Mouse (Mus musculus): ENCODE results near the gene Hnrnpul1. TPM values are rescaled to one million over a fixed set of nuclear protein-coding genes. Genes with fewer than 3 reads are reported as not detected.

Gene Hnrnpul1
- polyA plus RNA-seq, 1 experiment = 75.3 TPM

DNA sequence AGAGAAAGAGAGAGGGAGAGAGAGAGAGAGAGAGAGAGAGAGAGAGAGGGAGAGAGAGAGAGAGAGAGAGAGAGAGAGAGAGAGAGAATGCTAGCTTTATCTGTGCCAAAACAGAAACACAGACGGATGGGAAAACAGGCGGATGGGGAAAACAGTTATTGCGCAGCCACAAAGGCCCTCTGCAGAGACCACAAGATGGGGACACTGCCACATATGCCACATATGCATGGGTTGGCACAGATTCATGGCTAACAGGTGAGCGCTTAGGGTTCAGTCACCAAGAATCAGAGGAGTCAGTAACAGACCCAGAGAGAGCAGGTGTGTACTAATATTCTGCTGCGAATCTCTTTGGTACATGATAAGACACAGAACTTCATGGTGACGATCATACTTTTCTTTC, 28.2 kb upstream of the Hnrnpul1 start:
- no peak for TF ChIP-seq POLR2A (IDR thresholded peaks at IDR 0.05; ENCODE audit: borderline replicate concordance, control insufficient read depth, low read depth, low read length)
- TF ChIP-seq CTCF (IDR thresholded peaks at IDR 0.05; ENCODE audit: control insufficient read depth, insufficient read depth, low read length) = no peak
- H3K4me3 ChIP-seq (replicated peaks; ENCODE audit: control insufficient read depth, low read depth, low read length) = no peak overlapping the region
- peaks cover 3% of the 10 kb centered on the region; the same call in 1 of the 2 replicates for H3K4me1 ChIP-seq (ENCODE audit: control insufficient read depth, insufficient read depth, low read length)
- WGBS = 9% methylated on average over 6 of the region's 6 CpGs
- H3K27ac ChIP-seq (ENCODE audit: control insufficient read depth, insufficient read depth, low read depth, low read length, poor library complexity) = no peak overlapping the region

DNA sequence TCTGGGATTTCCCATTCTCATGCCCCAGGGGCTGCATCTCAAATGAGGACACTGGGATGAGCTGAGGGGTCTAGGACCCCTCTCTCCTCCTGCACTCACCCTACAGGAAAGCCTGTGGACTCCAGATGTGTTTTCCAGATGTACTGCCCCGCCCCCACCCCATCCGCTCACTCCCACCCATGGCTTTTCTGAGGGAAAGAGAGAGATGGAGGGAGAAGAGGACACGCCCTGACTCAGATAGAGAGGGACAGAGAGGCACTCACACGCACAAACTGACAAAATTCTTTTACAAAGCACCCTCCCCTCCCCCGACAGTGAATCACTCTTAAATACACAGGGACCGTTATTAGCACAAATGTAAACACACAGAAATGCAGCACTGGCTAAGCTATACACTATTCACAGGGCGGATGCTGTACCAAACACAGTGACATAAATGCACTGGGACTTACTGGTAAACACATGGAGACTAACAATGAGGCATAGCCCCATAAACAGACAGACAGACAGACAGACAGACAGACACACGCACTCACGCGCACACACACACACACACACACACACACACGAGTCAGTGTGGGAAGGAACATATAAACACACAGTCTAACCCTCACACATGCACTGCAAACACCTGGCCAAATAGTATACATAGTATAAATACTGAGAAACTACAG, 27.5 kb upstream of the Hnrnpul1 start:
- H3K4me3 ChIP-seq (replicated peaks; ENCODE audit: control insufficient read depth, low read depth, low read length) = no peak overlapping the region
- TF ChIP-seq POLR2A (IDR thresholded peaks at IDR 0.05; ENCODE audit: borderline replicate concordance, control insufficient read depth, low read depth, low read length) (no peak), CTCF (IDR thresholded peaks at IDR 0.05; ENCODE audit: control insufficient read depth, insufficient read depth, low read length) (no peak)
- H3K4me1 ChIP-seq (ENCODE audit: control insufficient read depth, insufficient read depth, low read length) = peaks cover 3% of the 10 kb centered on the region; the same call in 1 of the 2 replicates
- 22% methylated on average over 11 of the region's 11 CpGs for WGBS
- H3K27ac ChIP-seq (ENCODE audit: control insufficient read depth, insufficient read depth, low read depth, low read length, poor library complexity) = no peak overlapping the region

DNA sequence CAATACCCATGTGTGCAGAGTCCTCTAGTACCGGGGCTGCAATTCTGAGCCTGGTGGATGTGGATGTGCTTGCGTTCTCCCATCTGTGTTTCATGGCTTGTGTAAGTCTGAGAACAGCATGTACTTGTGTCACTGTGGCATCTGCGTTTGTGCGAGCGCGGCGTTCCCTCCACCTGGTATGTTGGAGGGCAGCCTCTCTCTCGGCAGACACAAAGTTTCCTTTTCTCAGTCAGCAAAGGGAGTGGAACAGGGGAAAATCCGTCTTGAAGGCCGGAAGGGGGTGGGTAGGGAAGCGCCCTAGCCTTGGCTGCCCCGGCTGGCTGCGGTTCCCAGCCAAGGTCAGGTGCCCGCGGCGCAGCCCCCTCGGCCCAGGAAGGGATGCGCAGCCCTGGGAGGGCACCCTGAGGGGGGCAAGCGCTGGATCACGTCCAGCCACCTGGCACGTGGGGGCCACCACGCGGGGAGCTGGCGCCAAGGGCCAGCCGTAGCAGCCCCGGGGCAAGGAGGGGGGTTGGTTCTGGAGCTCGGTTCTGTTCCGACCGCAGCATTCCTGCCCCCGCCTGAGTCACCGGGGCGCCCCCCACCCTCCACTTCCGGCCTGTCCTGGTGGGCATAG, 26.9 kb upstream of the Hnrnpul1 start:
- TF ChIP-seq CTCF (IDR thresholded peaks at IDR 0.05; ENCODE audit: control insufficient read depth, insufficient read depth, low read length) = no peak
- TF ChIP-seq POLR2A (IDR thresholded peaks at IDR 0.05; ENCODE audit: borderline replicate concordance, control insufficient read depth, low read depth, low read length) = no peak
- 2% methylated on average over 33 of the region's 33 CpGs for WGBS
- no peak overlapping the region for H3K27ac ChIP-seq (ENCODE audit: control insufficient read depth, insufficient read depth, low read depth, low read length, poor library complexity)
- no peak overlapping the region for H3K4me3 ChIP-seq (replicated peaks; ENCODE audit: control insufficient read depth, low read depth, low read length)
- H3K4me1 ChIP-seq (ENCODE audit: control insufficient read depth, insufficient read depth, low read length) = peaks cover 3% of the 10 kb centered on the region; the same call in 1 of the 2 replicates

DNA sequence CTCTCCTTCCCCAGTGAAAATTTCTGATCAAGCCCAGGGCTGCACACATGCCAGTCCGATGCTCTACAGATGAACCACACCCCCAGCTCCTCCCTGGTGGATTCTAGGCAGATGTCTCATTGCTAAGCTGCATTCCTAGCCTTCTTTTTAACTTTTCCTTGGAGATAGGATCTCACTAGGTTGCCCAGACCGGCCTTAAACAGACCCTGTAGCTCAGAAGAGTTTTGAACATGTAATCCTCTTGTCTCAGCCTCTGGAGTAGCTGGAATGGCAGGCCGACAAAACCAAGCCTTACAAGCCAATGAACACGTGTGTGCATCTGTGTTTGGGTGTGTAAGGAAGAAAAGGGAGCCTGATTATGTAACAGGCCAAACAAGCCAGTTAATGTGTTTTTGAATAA, 26.2 kb upstream of the Hnrnpul1 start:
- H3K4me1 ChIP-seq (ENCODE audit: control insufficient read depth, insufficient read depth, low read length) = peaks cover 3% of the 10 kb centered on the region; the same call in 1 of the 2 replicates
- no peak for TF ChIP-seq POLR2A (IDR thresholded peaks at IDR 0.05; ENCODE audit: borderline replicate concordance, control insufficient read depth, low read depth, low read length)
- no peak for TF ChIP-seq CTCF (IDR thresholded peaks at IDR 0.05; ENCODE audit: control insufficient read depth, insufficient read depth, low read length)
- 58% methylated on average over 4 of the region's 4 CpGs for whole genome bisulfite sequencing
- H3K4me3 ChIP-seq (replicated peaks; ENCODE audit: control insufficient read depth, low read depth, low read length) = no peak overlapping the region
- no peak overlapping the region for H3K27ac ChIP-seq (ENCODE audit: control insufficient read depth, insufficient read depth, low read depth, low read length, poor library complexity)

DNA sequence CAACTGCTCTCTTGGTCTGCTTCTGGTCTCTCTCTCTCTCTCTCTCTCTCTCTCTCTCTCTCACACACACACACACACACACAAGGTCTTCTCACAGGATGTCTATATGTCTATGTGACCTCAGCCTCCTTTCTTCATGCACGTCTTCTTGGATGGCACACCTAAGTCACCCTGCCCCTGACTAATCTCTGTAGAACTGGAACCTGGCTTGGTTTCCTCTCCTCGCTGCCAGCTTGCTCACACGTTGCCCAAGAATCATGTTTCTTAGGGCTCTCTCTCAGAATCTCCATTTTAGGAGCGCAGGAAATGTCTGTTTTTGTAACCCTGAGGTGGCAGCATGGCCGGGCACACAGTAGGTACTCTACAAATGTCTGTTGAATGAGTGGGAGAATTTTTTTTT, 25.5 kb upstream of the Hnrnpul1 start:
- H3K27ac ChIP-seq (ENCODE audit: control insufficient read depth, insufficient read depth, low read depth, low read length, poor library complexity) = no peak overlapping the region
- TF ChIP-seq CTCF (IDR thresholded peaks at IDR 0.05; ENCODE audit: control insufficient read depth, insufficient read depth, low read length) (no peak), POLR2A (IDR thresholded peaks at IDR 0.05; ENCODE audit: borderline replicate concordance, control insufficient read depth, low read depth, low read length) (no peak)
- no peak overlapping the region for H3K4me3 ChIP-seq (replicated peaks; ENCODE audit: control insufficient read depth, low read depth, low read length)
- H3K4me1 ChIP-seq (ENCODE audit: control insufficient read depth, insufficient read depth, low read length) = peaks cover 3% of the 10 kb centered on the region; the same call in 1 of the 2 replicates
- 58% methylated on average over 5 of the region's 5 CpGs for WGBS

DNA sequence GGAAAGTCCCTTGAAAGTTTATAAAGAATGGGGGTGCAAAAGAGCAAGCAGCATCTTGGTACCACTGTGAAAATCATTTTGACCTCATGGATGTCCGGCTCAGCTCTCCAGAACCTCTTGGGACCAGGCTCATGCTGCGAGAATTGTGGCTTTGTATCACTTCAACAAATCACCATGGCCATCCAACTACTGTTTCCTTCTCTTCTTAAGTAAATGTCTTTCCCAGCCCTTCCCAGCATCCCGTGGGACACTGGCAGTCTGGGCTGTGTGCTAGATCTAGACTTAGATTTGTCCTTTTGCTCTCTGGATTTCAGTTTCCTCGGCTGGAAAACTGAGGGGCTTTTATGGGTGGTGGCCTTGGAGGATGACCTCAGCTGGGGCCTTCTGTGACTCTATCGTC, 13.7 kb upstream of the Hnrnpul1 start:
- Histone ChIP-seq H3K4me1 (ENCODE audit: control insufficient read depth, insufficient read depth, low read length) (peaks cover 5% of the 10 kb centered on the region; the same call in 1 of the 2 replicates), H3K4me3 (replicated peaks; ENCODE audit: control insufficient read depth, low read depth, low read length) (no peak overlapping the region), H3K27ac (ENCODE audit: control insufficient read depth, insufficient read depth, low read depth, low read length, poor library complexity) (no peak overlapping the region)
- TF ChIP-seq CTCF (IDR thresholded peaks at IDR 0.05; ENCODE audit: control insufficient read depth, insufficient read depth, low read length) (no peak), POLR2A (IDR thresholded peaks at IDR 0.05; ENCODE audit: borderline replicate concordance, control insufficient read depth, low read depth, low read length) (no peak)
- WGBS = 76% methylated on average over 5 of the region's 5 CpGs

DNA sequence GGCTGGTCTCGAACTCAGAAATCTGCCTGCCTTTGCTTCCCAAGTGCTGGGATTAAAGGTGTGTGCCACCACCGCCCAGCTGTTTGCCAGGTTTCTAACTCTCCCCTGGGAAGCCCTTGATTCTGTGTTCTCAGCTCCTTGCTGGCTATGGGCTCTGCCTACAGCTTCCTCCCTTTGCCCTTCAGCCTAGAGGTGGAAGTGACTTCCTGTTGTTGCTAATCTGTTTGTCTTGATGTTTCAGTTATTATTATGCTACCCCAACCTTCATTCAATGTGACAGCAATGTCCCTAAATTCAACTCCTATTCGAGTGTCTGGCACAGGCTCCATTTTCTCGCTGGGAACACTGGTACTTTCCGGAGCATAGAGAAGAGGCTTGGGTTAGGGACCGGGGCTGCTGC, 11.6 kb upstream of the Hnrnpul1 start:
- WGBS = 76% methylated on average over 6 of the region's 6 CpGs
- TF ChIP-seq POLR2A (IDR thresholded peaks at IDR 0.05; ENCODE audit: borderline replicate concordance, control insufficient read depth, low read depth, low read length) = no peak
- peaks cover 5% of the 10 kb centered on the region; the same call in 1 of the 2 replicates for H3K4me1 ChIP-seq (ENCODE audit: control insufficient read depth, insufficient read depth, low read length)
- no peak overlapping the region for H3K4me3 ChIP-seq (replicated peaks; ENCODE audit: control insufficient read depth, low read depth, low read length)
- no peak overlapping the region for H3K27ac ChIP-seq (ENCODE audit: control insufficient read depth, insufficient read depth, low read depth, low read length, poor library complexity)

DNA sequence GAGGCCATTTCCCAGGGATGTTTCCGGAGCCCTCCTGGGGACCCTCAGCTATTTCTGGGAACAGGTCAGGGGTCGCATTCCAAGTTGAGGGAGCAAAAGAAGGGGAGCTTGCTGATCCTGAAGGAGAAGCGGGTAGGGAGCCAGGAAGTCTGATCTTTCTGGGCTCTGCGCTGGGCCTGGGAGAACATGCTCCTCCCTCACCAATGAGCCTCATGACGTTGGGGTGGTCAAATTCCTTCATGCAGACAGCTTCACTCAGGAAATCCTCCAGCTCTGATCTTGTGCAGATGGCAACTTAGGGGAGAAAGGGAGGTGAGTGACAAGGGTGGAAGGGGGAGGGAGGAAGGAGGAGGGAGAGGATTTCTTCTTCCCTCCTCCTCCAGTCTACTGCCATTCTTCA, 9.7 kb upstream of the Hnrnpul1 start:
- H3K4me1 ChIP-seq (ENCODE audit: control insufficient read depth, insufficient read depth, low read length) = peaks cover 5% of the 10 kb centered on the region; the same call in 1 of the 2 replicates
- WGBS = 60% methylated on average over 5 of the region's 5 CpGs
- H3K27ac ChIP-seq (ENCODE audit: control insufficient read depth, insufficient read depth, low read depth, low read length, poor library complexity) = no peak overlapping the region
- TF ChIP-seq CTCF (IDR thresholded peaks at IDR 0.05; ENCODE audit: control insufficient read depth, insufficient read depth, low read length) (no peak), POLR2A (IDR thresholded peaks at IDR 0.05; ENCODE audit: borderline replicate concordance, control insufficient read depth, low read depth, low read length) (no peak)
- no peak overlapping the region for H3K4me3 ChIP-seq (replicated peaks; ENCODE audit: control insufficient read depth, low read depth, low read length)
